Mouse (Mus musculus): ENCODE data around the gene Ghrh. TPM values are rescaled to one million over a fixed set of nuclear protein-coding genes. Genes with fewer than 3 reads are reported as not detected.

Gene Ghrh
- polyA plus RNA-seq (2012; rRNA removed; ENCODE audit: low replicate concordance): not detected in 2 replicates

DNA sequence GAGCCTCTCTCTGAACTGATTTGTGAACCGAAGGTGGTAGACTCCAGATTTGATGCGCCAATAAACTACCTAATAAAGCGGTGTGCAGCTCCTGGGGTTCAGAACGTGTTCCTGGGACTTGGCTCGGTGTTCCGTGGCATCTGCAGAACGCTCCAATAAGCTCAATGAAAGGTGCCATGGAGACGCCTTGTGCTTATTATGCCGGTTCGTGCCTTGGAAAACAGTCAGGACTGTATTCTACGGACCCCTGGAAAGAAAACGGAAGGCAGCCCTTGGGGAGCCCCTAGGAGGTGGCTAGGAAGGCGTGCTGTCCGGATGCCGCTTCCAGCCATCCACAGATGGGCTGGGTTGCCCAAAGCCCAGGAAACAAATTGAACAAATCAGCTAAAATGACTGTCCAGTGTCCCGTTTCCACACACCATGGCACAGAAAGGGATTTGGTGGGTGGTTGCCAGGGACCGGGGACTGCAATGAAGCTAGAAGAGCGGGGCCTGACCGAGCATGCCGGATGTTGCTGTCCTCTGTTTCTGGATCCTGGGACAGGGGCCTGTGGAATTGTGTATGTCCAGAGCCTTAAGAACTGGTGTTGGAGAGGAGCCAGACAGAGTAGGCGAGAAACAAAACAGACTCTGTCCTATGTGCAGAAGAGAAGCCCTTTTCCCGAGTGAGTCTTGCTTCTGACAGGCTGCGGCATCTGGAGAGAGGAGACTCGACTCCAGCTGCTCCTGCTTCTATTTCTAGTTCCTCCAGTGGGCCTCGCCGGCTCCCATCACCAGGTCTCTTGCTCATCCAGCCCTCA, at the start of gene Ghrh:
Gene Ghrh (minus strand): TSS at position 146 of the 799 bp plus-strand sequence.

DNA sequence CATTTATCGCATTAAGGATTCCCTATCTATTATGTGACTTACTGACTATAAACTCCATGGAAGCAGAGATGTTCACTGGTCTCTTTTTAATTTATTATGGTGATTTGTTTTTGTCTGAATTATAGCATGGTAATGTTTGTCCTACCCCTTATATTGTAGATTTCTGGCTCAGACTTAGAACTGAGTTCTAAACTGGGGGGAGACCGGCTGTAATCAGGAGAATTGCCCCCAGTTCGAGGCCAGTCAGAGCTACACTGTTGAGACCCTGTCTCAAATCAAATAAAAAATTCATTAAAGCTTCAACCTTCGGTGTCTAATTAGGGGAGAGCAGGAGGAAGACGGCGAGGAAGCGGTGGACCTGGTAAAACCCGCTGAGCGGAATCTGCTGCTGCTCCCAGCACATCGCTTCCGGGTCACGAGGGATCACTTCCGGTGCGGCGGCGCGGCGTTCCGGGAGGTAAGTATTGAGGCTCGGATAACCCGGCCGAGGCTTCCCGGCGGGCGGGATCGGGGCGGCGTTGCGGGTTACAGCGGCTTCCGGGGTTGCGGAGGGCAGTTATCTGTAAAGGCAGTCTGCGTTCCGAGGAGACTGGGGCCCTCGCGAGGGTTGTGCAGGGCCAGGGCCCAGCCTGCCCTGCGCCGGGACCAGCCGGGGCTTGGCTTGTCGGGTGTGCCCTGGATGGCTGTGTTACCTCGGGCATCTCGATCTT, 20.0 kb upstream of the Ghrh start, which contains the start of gene Manbal:
Gene Manbal (plus strand): TSS at position 411 of the 710 bp plus-strand sequence.

Other genes starting within 250 kb of the Ghrh start
- gene Samhd1, start 212.2 kb downstream of the Ghrh start, polyA plus RNA-seq (2012; rRNA removed; ENCODE audit: low replicate concordance): 26.4 and 52.8 TPM in 2 replicates
- gene Rbl1, start 143.0 kb downstream of the Ghrh start, polyA plus RNA-seq (2012; rRNA removed; ENCODE audit: low replicate concordance): 2.5 and 2.8 TPM in 2 replicates
- 153 and 162 TPM in 2 replicates for gene Rpn2, start 68.5 kb downstream of the Ghrh start, polyA plus RNA-seq (2012; rRNA removed; ENCODE audit: low replicate concordance)
- gene Mroh8, start 68.0 kb downstream of the Ghrh start, polyA plus RNA-seq (2012; rRNA removed; ENCODE audit: low replicate concordance): 0.07 and 0.14 TPM in 2 replicates
- gene Manbal, start 20.1 kb upstream of the Ghrh start, polyA plus RNA-seq (2012; rRNA removed; ENCODE audit: low replicate concordance): 60.2 and 67.8 TPM in 2 replicates
- gene Src, start 70.9 kb upstream of the Ghrh start, polyA plus RNA-seq (2012; rRNA removed; ENCODE audit: low replicate concordance): 84.5 and 175 TPM in 2 replicates
- gene Nnat, start 212.6 kb upstream of the Ghrh start, polyA plus RNA-seq (2012; rRNA removed; ENCODE audit: low replicate concordance): 8.2 and 22.3 TPM in 2 replicates
- gene Blcap, start 223.8 kb upstream of the Ghrh start, polyA plus RNA-seq (2012; rRNA removed; ENCODE audit: low replicate concordance): 20.8 and 35.0 TPM in 2 replicates